Mouse (Mus musculus): ENCODE data around the gene Cd93.

The Cd93 gene

DNA sequence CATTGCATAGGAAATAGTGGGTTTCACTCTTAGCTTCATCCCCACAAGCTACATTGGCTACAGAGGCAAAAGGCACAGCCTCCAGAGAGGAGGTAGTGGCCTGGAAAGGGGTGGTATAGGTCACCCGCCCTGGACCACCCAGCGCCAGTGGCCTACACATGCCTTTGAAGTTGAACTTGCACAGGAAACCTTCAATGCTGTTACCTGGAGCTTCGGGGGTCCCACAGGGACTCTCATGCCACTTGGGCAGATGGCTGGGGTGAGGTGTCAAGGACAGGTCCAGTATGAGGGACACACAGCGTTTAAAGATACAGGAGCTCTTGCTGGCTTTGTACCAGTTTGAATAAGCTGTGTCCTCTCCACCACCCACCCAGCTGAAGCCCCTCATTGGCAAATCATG lies 653 bp downstream of the Cd93 start:
- no peak for DNase-seq (ENCODE audit: extremely low read depth, low read depth, low spot score)

DNA sequence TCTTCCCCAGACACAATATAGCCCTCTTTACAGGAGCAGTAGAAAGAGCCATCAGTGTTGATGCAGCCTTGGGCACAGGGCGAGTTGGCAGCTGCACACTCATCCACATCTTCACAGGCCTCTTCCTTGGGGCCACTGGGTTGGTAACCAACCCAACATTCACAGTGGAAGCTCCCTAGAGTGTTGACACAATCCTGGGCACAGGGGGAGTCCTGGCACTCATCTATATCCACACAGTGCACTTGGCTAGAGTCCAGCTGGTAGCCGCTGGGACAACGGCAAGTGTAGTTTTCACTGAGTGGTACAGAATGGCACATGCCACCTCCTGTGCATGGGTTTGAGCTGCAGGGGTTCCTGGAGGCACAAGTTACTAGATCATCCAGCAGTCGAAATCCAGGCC lies 1.2 kb downstream of the Cd93 start:
- DNase-seq (ENCODE audit: extremely low read depth, low read depth, low spot score): no peak

DNA sequence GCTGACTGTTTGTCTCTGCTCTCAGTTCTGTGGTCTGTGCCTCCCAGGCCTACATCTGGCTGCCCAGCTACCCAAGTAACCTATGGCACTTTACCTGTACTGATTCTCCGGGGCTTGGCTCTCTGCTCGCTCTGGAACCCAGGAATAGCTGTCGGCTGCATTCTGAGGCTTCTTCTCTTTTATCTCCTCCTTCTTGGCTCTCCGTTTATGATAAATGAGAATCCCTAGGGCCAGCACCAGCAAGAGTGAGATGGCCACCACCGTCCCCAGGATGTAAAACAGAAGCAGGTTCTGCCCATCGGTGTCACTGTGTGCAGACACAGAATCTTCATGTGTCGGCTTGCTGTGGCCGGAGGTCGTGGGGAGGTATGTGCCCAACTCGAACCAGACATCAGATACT lies 1.9 kb downstream of the Cd93 start:
- DNase-seq (ENCODE audit: extremely low read depth, low read depth, low spot score): no peak

- DNase-seq (ENCODE audit: extremely low read depth, low read depth, low spot score): no peak
Observed at GRCm38 (mm10) chr2:148439691-148440276, 3.6 kb downstream of the Cd93 start.

DNA sequence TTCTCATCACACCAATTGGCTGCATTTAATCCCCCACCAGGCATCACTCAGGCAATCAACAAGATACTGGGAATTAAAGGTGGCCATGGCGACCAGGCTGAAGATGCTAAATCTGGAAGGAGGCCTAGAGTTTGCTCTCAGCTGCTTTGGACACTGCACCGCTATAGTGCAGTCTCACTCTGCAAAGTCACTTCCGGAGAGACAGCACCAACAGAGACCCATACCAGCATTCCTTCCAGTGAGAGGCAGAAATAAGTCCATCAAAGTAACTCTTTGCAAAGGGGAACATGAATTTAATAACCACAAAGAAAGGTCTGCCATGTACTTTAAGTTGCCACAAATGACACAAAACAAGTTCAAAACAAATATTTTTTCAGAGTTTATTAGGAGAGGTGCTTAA lies 7.1 kb downstream of the Cd93 start:
- DNase-seq (ENCODE audit: extremely low read depth, low read depth, low spot score): no peak

DNA sequence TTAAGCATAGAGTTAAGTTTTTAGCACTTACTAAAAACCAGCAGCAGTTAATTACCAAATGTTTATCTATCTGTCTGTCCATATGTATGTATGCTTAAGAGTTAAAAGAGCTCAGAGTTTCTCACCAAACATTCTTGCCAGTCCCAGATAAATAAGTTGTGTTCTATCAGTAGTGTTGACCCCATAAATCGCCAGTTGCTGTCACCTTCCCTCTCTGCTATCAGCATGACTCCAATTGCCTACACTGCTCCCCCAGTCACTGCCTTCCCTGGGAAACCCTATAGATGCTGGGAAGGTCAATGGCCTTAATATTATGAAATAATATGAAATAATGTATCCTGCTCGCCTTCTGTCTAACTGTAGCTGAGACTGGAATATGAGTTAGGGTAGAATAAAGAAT lies 11.0 kb downstream of the Cd93 start:
- no peak for DNase-seq (ENCODE audit: extremely low read depth, low read depth, low spot score)

- DNase-seq (ENCODE audit: extremely low read depth, low read depth, low spot score): no peak
Observed at GRCm38 (mm10) chr2:148430941-148431340, 12.4 kb downstream of the Cd93 start.

GRCm38 (mm10) chr2:148429001-148429505 lies 14.3 kb downstream of the Cd93 start:
- DNase-seq (ENCODE audit: extremely low read depth, low read depth, low spot score): no peak

GRCm38 (mm10) chr2:148428523-148428922 lies 14.8 kb downstream of the Cd93 start:
- peak; percentile 69 for DNase-seq (ENCODE audit: extremely low read depth, low read depth, low spot score)

DNA sequence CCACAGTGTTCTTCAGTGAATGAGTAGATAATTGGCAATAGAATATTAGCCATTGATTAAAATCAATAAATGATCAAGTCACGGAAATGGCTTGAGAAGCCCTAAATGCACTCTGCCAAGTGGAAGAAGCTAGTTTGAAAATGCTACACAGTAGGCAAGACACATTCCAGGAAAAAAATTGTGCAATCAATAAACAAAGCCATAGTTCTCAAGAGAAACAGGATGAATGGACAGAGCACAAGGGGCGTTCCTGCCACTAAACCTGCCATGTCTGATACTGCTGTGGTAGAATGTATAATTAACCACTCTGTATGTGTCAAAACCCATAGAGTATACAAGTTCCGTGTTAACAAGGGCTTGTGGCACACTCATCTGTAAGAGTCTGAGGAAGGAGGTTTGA lies 15.8 kb downstream of the Cd93 start:
- DNase-seq (ENCODE audit: extremely low read depth, low read depth, low spot score): no peak

DNA sequence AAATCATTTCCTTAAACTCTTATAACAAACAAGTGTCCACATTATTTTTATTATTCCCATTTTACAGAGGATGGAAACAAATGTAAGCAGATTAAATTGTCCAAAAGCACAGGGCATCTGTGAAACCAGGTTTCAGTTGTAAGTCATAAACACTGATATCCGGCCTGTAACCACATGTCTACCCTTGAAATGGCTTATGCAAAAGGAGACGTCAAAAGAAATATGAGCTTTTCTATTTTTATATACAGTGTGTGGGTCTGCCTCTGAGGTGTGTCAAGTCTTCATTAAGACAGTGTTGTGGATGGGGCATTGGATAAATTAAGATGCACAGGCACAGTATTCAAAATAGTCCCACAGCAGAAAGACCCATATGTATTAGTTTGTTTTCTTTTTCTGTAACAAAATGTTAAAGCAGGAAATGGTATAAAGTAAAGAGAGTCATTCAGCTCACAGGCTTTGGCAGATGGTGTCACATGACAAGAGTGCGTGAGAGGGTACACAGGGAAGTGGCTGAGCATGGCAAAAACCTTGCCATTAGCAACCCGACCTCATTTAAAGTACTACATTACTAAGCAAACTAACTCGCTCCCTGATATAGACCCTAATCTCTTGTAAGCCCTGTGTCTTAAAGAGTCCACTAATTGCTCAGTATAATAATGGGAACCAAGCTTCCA lies 17.5 kb downstream of the Cd93 start:
- DNase-seq (ENCODE audit: extremely low read depth, low read depth, low spot score): no peak

- no peak for DNase-seq (ENCODE audit: extremely low read depth, low read depth, low spot score)
Observed at GRCm38 (mm10) chr2:148421706-148422105, 21.7 kb downstream of the Cd93 start.

- DNase-seq (ENCODE audit: extremely low read depth, low read depth, low spot score): no peak
Observed at GRCm38 (mm10) chr2:148421112-148421511, 22.3 kb downstream of the Cd93 start.

DNA sequence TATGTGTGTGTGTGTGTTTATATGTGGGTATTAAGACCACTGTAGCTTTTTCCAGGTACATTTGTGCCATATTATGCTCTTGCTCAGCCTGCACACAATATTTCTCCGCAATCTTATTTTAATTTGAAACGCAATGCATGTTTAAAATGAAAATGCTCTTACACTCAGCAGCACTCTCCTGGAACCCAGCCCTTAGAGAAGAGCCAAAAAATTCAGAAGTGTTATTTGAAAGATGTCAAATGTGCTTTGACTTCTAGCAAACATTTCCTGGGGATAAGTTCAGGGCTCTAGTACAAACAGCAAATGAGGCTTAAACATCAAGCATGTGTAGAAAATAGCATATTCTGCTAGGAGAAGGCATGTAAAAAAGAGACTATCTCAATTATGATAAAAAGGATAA lies 23.6 kb downstream of the Cd93 start:
- no peak for DNase-seq (ENCODE audit: extremely low read depth, low read depth, low spot score)

GRCm38 (mm10) chr2:148419151-148419550 lies 24.2 kb downstream of the Cd93 start:
- DNase-seq (ENCODE audit: extremely low read depth, low read depth, low spot score): no peak

DNA sequence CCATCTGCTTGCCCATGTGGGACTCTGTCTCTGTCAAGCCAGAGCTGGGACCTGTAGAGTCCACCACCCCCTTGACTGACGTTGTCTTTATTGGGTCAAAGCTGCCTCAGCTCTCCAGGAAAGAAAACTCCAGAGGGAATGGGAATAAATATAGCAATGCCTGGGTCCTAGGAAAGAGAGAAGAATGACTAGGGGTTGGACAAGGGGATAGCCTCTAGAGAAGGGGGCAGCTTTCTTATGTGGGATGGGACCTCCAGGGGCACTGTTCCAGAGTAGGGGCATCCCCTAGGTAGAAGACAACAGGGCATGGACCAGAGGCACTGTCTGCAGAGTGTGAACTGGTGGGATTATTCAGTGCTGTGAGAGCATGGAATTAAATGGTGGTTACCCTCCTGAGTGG lies 33.5 kb downstream of the Cd93 start:
- no peak for DNase-seq (ENCODE audit: extremely low read depth, low read depth, low spot score)

GRCm38 (mm10) chr2:148409141-148409540 lies 34.2 kb downstream of the Cd93 start:
- DNase-seq (ENCODE audit: extremely low read depth, low read depth, low spot score): no peak

GRCm38 (mm10) chr2:148408761-148409120 lies 34.6 kb downstream of the Cd93 start:
- no peak for DNase-seq (ENCODE audit: extremely low read depth, low read depth, low spot score)

DNA sequence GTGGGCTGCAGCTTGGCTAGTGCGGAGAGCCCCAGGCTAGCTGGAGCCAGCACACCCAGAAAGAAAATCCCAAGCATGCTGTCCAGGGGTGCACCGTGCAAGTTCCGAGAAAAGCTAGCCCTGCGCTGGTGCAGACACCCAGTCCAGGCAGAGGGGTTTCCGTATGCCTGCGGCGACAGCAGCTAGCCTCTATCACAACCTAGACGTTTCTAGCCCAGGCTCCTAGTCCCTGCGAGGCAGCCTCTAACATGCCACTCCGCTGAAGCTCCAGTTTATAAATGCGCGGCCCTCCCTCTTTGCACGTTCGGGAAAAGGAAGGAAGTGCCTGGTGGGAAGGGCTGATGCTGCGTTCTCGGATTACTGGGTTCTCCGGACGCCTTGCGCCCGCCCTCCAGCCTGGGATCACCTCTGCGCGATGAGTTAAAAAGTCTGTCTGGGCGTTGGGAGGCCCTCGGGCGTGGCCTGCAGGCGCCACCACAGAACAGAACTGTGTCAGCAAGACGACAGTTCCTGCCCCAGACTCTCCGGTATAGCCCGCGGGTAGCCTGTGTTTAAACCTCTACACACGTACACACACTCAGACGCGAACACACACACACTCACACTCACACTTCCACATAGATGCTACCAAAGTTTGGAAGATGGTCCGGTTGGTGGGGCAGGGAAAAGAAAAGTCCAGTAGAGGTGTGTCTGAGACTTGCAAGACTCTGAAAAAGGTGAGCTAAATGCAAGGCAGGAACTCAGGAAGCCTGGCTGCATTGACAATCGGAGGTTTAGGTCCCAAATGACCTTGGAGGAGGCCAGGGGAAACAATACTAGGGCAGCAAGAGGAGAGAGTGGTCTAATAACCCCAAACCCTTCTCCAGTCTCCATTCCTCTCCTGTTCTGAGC lies 35.2 kb downstream of the Cd93 start, which contains the start of gene Thbd:
Thbd (minus strand) TSS at position 319 of the 891 bp plus-strand sequence.
- DNase-seq (ENCODE audit: extremely low read depth, low read depth, low spot score): no peak

GRCm38 (mm10) chr2:148406971-148407869 lies 36.1 kb downstream of the Cd93 start:
- no peak for DNase-seq (ENCODE audit: extremely low read depth, low read depth, low spot score)

All from fat pad, adult 2 months (tissue).